Mouse (Mus musculus) neural tube, embryonic 11.5 days (tissue): ENCODE measurements at regions not wholly inside any gene's neighbourhood (a gene's known extent, or its start where the extent isn't known, plus 50 kb on each side); places are given as distances from the start of the nearest gene placed in this dataset.

Source experiments
- ATAC-seq: fragments of 200-750 bp; cut with Nextera tagmentation; 2 replicates; pipeline ENCODE4 v1.8.0; 2017; ENCODE audit warnings: moderate number of reproducible peaks, mild to moderate bottlenecking, moderate TSS enrichment, moderate library complexity; ENCODE audit not compliant: insufficient read depth, low FRiP score, low TSS enrichment
- DNase-seq: peaks from one replicate; pipeline ENCODE4 v3.0.0-alpha.2; 2015; ENCODE audit warnings: low spot score
- H3K27ac ChIP-seq: fragments of 300-500 bp; sonication (generic); 2 replicates; pipeline ENCODE4 v1.5.1; 2014; ENCODE audit warnings: low read depth, mild to moderate bottlenecking, low read length
- H3K27me3 ChIP-seq: fragments of 300-500 bp; sonication (generic); 2 replicates; pipeline ENCODE4 v1.6.1; 2014; ENCODE audit warnings: mild to moderate bottlenecking, low read length, mixed read lengths; ENCODE audit not compliant: control insufficient read depth, insufficient read depth
- H3K36me3 ChIP-seq: fragments of 300-500 bp; sonication (generic); 2 replicates; pipeline ENCODE4 v1.6.1; 2014; ENCODE audit warnings: mild to moderate bottlenecking, low read length, moderate library complexity, mixed read lengths; ENCODE audit not compliant: control insufficient read depth, insufficient read depth
- H3K4me1 ChIP-seq: fragments of 300-500 bp; sonication (generic); 2 replicates; pipeline ENCODE4 v1.6.1; 2014; ENCODE audit warnings: low read length, mixed read lengths; ENCODE audit not compliant: control insufficient read depth, insufficient read depth
- H3K4me2 ChIP-seq: fragments of 300-500 bp; sonication (generic); 2 replicates; pipeline ENCODE4 v1.6.1; 2014; ENCODE audit warnings: low read depth, mild to moderate bottlenecking, moderate library complexity
- H3K4me3 ChIP-seq: fragments of 300-500 bp; sonication (generic); 2 replicates; pipeline ENCODE4 v1.5.1; 2014; ENCODE audit warnings: low read depth, low read length
- H3K9ac ChIP-seq: fragments of 300-500 bp; sonication (generic); 2 replicates; pipeline ENCODE4 v1.6.1; 2014; ENCODE audit warnings: mild to moderate bottlenecking, low read length
- H3K9me3 ChIP-seq: fragments of 300-500 bp; sonication (generic); 2 replicates; pipeline ENCODE4 v1.6.1; 2016; ENCODE audit warnings: low read length; ENCODE audit not compliant: control insufficient read depth
- WGBS: fragments of 180-500 bp; shearing (Covaris S2); extraction: QIAGEN DNeasy Blood & Tissue Kit; methylation state at CpG from one replicate; pipeline ENCODE4 v1.1.7; 2014; 5-methylcytosine and 5-hydroxymethylcytosine counted together

DNA sequence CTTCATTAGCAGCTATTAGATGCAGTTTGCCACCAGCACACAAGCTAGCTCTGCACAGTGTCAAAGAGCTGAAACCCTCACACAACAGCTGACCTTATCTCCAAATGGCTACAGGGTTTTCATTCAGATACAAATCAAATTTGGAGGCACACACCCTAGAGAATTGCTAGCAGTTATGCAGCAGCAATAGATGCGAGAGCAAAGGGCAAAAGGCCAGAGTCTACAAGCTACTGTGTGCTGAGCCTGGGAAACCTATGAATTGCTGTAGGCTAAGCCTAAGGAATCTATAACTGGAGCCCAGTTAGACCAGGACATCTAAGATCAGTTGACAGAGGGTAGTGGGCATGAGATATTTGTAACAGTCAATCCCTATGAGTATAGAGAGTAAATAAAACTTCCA, 85.8 kb upstream of the Gas2 start:
- H3K4me2 ChIP-seq: no peak overlapping the region
- H3K9me3 ChIP-seq: no peaks in the 10 kb centered on the region
- no peak for DNase-seq
- H3K4me1 ChIP-seq: no peaks in the 10 kb centered on the region
- no peaks in the 10 kb centered on the region for H3K27me3 ChIP-seq
- 67% methylated on average over 1 of the region's 1 CpGs for WGBS
- H3K27ac ChIP-seq: no peak overlapping the region
- no peak overlapping the region for H3K9ac ChIP-seq
- H3K36me3 ChIP-seq: no peaks in the 10 kb centered on the region
- no peak for ATAC-seq
- no peak overlapping the region for H3K4me3 ChIP-seq

DNA sequence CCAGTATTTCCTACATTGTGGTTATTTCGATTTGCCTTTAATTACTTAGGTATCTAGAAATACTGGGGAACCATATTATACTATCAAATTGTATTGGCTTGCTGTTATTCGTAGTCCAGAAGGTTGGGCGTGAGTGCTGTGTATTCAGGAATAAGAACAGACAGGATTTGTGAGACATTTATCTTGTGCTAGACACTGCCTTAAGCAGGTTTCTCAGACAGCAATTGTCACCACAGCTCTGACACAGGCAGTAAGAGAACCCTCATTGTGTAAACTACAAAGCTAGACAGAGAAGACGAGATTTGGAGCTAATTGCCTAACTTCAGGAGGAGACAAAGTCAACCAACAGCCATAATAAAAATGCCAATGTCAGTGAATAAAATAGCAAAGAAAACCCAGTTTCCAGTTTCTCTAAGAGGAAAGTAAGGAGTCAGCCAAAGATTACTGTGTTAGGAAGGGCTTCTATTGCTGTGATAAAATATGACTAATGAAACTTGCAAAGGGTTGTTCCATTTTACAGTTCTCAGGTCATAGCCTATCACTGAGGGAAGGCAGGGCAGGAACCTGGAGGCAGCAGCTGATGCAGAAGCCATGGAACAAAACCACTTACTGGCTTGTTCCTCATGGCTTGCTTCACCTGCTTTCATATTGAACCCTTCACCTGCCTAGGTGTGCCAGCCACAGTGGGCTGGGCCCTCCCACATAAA, 78.6 kb upstream of the Gas2 start:
- no peak overlapping the region for H3K9ac ChIP-seq
- ATAC-seq (no peak), DNase-seq (no peak)
- H3K4me3 ChIP-seq: no peak overlapping the region
- 55% methylated on average over 4 of the region's 4 CpGs for WGBS
- no peaks in the 10 kb centered on the region for H3K27me3 ChIP-seq
- H3K36me3 ChIP-seq: no peaks in the 10 kb centered on the region
- H3K4me2 ChIP-seq: no peak overlapping the region
- peaks cover 6% of the 10 kb centered on the region; the same call in 1 of the 2 replicates for H3K4me1 ChIP-seq
- H3K9me3 ChIP-seq: no peaks in the 10 kb centered on the region
- no peak overlapping the region for H3K27ac ChIP-seq

DNA sequence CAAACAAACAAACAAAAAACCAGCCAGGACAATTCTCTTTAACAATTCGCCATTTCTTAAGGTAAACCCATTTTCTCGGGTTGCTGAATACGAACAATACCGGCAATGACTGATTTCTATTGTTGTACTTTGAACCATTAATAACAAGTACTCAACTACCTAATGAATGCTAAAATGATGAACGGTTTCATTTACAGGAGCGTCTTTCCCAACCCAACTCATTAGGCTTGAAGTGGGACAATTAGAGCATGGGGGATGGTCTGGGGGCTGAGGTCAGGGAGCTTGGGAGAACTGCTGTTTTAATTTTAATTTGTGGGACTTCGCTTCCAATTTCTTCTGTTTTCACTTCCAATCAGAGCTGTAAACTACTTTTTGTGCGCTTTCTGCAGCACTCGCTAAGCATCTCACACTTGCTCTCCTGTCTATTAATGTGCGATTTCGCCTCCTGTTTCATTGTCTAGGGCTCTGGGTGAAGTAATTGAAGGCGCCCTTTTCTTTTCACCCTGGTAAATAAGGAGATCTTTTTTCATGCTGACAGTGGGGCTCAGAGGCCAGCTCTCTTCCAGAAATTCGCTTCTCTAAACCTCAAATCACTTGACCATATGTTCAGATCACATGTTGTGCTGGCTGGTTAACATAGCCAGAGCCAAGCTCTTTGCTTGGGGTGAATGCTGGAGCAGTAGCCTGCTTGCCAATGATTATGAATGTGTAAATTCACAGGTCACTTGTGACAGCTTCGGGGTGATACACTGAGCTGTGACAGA, 77.7 kb upstream of the Gas2 start:
- Histone ChIP-seq H3K4me2 (no peak overlapping the region), H3K27me3 (no peaks in the 10 kb centered on the region), H3K4me1 (peaks cover 6% of the 10 kb centered on the region; the same call in 1 of the 2 replicates), H3K4me3 (no peak overlapping the region), H3K27ac (no peak overlapping the region), H3K9me3 (no peaks in the 10 kb centered on the region), H3K36me3 (no peaks in the 10 kb centered on the region), H3K9ac (no peak overlapping the region)
- DNase-seq: peak; percentile 13
- 48% methylated on average over 14 of the region's 14 CpGs for WGBS
- 0 out of 2 replicates have a peak, but pooled peaks have one; percentile 41 for ATAC-seq

DNA sequence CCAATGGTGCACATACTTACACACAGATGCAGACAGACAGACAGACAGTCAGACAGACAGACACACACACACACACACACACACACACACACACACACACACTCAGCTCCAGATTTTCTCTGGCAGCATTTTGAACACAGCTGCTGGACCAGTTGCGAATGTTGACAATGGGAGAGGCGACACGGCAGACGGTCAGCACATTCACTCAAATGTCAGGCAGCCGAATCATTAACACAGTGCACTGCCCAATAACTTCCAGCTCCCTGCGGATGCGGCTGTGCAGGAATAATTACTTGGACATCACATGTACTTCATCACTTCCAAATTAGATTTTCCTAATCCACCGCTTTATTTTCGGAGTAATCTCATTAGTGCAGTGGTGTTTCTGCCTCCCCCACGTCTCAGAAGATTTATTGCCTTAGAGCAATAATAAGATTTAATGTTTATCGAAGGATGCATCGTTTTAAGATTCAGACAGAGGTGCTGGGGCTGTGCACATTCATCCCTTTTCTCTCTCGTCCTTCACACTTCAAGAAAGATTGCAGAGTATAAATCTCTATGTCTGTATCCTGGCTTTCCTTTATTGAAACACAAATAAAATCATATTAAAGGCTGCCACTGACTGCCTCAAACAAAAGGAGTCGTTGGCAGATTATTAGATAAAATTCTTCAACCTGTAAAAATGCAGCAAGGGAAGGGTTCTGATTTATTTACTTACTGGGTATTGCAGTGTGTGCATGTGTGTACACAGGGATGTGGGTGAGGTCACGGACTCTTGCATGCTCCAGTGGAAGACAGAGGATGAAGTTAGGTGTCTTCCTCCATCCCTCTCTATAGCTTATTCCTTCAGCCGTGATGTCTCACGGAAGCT, 70.9 kb upstream of the Gas2 start:
- H3K9me3 ChIP-seq: no peaks in the 10 kb centered on the region
- DNase-seq (peak; percentile 40), ATAC-seq (peak; percentile 76; the same call in 1 of the 2 replicates)
- H3K4me3 ChIP-seq: no peak overlapping the region
- no peak overlapping the region for H3K4me2 ChIP-seq
- H3K27ac ChIP-seq: no peak overlapping the region; the same call in 1 of the 2 replicates
- H3K27me3 ChIP-seq: no peaks in the 10 kb centered on the region
- no peaks in the 10 kb centered on the region for H3K4me1 ChIP-seq
- no peaks in the 10 kb centered on the region for H3K36me3 ChIP-seq
- H3K9ac ChIP-seq: no peak overlapping the region
- 64% methylated on average over 17 of the region's 17 CpGs for WGBS

DNA sequence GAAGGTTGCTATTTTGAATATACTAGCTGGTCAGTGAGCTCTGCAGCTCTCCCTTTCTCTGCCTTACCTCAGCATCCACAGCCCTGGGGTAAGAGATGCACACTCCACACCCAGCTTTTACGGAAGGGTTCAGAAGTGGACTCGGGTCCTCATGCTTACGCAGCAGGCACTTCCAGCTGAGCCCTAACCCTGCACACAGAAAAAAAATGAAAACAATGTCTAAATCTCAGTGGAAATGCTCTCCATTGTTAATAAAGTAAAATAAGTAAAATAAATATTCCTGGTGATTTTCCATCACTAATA, 70.3 kb upstream of the Gas2 start:
- DNase-seq: no peak
- Histone ChIP-seq H3K9me3 (no peaks in the 10 kb centered on the region), H3K4me2 (no peak overlapping the region), H3K27me3 (no peaks in the 10 kb centered on the region), H3K27ac (no peak overlapping the region; the same call in 1 of the 2 replicates), H3K4me1 (no peaks in the 10 kb centered on the region), H3K36me3 (no peaks in the 10 kb centered on the region), H3K9ac (no peak overlapping the region), H3K4me3 (no peak overlapping the region)
- ATAC-seq: no peak
- WGBS: 88% methylated on average over 3 of the region's 3 CpGs
